Mouse (Mus musculus) heart, adult 11 months (tissue): ENCODE data around the gene Ctnnd2.
A peak's percentile ranks its signal among the peaks of the same experiment; 100 is the strongest.

Experiments
- DNase-seq: peaks from one replicate; pipeline ENCODE4 v3.0.0; 2022

Ctnnd2 gene

GRCm38 (mm10) chr15:30387244-30387643 lies 214.9 kb downstream of the Ctnnd2 start:
- no peak for DNase-seq

GRCm38 (mm10) chr15:30401111-30401510 lies 228.7 kb downstream of the Ctnnd2 start:
- no peak for DNase-seq

- DNase-seq: no peak
Observed at GRCm38 (mm10) chr15:30406254-30406653, 233.9 kb downstream of the Ctnnd2 start.

- DNase-seq: no peak
Observed at GRCm38 (mm10) chr15:30423146-30423545, 250.8 kb downstream of the Ctnnd2 start.

- DNase-seq: no peak
Observed at GRCm38 (mm10) chr15:30424290-30424689, 251.9 kb downstream of the Ctnnd2 start.

- DNase-seq: no peak
Observed at GRCm38 (mm10) chr15:30427342-30427741, 254.9 kb downstream of the Ctnnd2 start.

GRCm38 (mm10) chr15:30439045-30439444 lies 266.7 kb downstream of the Ctnnd2 start:
- no peak for DNase-seq

- DNase-seq: no peak
Observed at GRCm38 (mm10) chr15:30450765-30451164, 278.4 kb downstream of the Ctnnd2 start.

- no peak for DNase-seq
Observed at GRCm38 (mm10) chr15:30451921-30452320, 279.5 kb downstream of the Ctnnd2 start.

- DNase-seq: no peak
Observed at GRCm38 (mm10) chr15:30457541-30458250, 285.3 kb downstream of the Ctnnd2 start.

GRCm38 (mm10) chr15:30458671-30459070 lies 286.3 kb downstream of the Ctnnd2 start:
- DNase-seq: no peak

- DNase-seq: peak; percentile 62
Observed at GRCm38 (mm10) chr15:30460341-30461125, 288.1 kb downstream of the Ctnnd2 start.

GRCm38 (mm10) chr15:30462804-30463423 lies 290.5 kb downstream of the Ctnnd2 start:
- peak; percentile 8 for DNase-seq

GRCm38 (mm10) chr15:30463471-30464047 lies 291.2 kb downstream of the Ctnnd2 start:
- peak; percentile 73 for DNase-seq

GRCm38 (mm10) chr15:30466950-30467543 lies 294.7 kb downstream of the Ctnnd2 start:
- DNase-seq: peak; percentile 51

GRCm38 (mm10) chr15:30468773-30469172 lies 296.4 kb downstream of the Ctnnd2 start:
- DNase-seq: peak; percentile 80

GRCm38 (mm10) chr15:30471280-30471966 lies 299.0 kb downstream of the Ctnnd2 start:
- DNase-seq: peak; percentile 25

- DNase-seq: peak; percentile 86
Observed at GRCm38 (mm10) chr15:30480676-30481075, 308.3 kb downstream of the Ctnnd2 start.

GRCm38 (mm10) chr15:30506476-30506875 lies 334.1 kb downstream of the Ctnnd2 start:
- DNase-seq: no peak

GRCm38 (mm10) chr15:30512467-30512866 lies 340.1 kb downstream of the Ctnnd2 start:
- DNase-seq: no peak

- no peak for DNase-seq
Observed at GRCm38 (mm10) chr15:30513122-30513521, 340.7 kb downstream of the Ctnnd2 start.

GRCm38 (mm10) chr15:30515425-30515824 lies 343.0 kb downstream of the Ctnnd2 start:
- peak; percentile 86 for DNase-seq
